Mouse (Mus musculus): Measurements from ENCODE around the gene Zfp106.

Zfp106 gene

GRCm38 (mm10) chr2:120544732-120545131 lies 18.9 kb downstream of the Zfp106 start:
- DNase-seq, result no peak

DNA sequence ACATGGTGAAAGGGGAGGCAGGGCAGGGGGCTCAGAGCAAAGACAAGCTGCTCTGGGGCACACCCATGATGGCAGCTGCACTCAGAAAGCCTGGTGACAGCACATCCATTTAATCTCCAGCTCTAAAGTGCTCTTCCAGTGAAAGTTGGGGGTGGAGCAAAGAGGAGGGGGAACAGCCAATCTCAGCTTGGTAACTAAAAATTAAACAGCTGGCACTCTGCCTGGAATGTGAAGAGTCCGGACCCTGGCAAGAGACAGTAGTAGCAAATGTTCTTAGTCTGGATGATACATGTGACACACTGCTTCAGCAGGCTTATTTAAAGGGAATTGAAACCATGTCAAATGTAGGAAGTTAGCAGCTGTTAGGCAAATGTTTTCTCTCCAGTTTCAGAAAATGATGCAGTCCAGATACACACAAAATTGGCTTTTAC lies 23.9 kb downstream of the Zfp106 start:
- DNase-seq, result no peak

DNA sequence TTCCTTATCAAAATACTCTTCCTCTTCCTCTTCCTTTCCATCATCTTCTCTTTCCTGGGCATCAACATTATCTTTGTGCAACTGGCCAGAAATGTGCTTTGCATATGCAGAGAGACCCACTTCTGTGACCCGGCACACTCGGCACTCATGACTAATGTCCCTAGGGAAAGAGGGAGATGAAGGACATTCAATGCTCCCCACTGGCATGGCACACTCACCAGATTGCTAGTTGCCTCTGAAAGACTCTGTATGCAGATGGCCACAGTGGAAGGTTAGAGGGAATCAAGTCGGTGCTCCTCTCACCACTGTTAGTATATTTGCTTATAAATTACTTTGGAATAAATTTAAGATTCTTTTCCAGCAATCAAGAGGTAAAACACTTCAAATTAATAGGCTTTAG lies 24.3 kb downstream of the Zfp106 start:
- DNase-seq, result no peak

GRCm38 (mm10) chr2:120531223-120531622 lies 32.4 kb downstream of the Zfp106 start:
- no peak for DNase-seq

- DNase-seq, result no peak
Measured at GRCm38 (mm10) chr2:120529531-120529930, 34.1 kb downstream of the Zfp106 start.

- no peak for DNase-seq
Measured at GRCm38 (mm10) chr2:120526771-120527170, 36.9 kb downstream of the Zfp106 start.

DNA sequence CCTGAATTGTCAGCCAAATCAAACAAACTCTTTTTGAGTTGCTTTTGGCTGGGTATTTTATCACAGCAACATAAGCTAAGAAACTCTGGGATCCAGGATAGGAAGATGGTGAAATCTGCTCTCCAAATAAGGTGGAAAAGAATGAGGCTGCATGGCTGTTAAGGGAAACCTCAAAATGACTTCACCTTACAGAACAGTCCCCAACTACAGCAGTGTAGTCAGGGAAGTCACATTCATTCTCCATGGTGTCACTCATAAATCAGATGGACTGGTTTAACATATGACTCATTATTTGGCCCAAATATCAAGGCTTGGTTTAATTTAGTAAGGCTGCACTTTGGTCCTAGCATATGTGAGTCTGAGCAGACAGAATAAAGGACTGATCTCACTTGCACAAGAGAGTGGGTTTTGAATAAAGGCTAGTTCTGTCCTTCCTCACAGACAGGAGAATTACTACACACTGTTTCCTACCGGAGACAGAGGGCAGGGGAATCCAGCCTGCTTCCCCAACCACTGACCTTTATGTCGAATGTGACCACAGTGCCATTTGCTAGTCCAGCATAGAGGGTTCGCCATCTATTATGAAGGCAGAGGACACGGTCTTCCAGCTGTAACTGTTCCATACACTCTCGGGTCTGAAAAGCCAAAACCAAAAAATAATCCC lies 45.0 kb downstream of the Zfp106 start:
- DNase-seq, result no peak

DNA sequence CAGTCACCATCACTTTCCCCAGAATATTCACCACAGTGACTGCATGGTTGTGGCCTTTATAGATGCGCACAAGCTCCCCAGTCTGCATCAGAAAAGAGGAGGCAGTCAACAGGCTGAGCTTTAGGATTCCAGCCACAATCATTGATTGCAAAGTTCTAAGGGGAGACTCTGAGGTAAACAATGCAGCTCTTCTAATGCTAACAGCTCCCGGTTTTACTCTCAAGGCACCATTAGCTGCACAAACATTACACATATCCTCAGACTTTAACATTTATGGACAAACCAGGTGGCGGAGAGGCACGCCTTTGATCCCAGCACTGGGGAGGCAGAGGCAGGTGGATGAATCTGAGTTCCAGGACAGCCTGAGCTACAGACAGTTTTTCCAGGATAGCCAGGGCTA lies 49.5 kb downstream of the Zfp106 start:
- no peak for DNase-seq

GRCm38 (mm10) chr2:120503992-120504391 lies 59.7 kb downstream of the Zfp106 start:
- DNase-seq, result peak; percentile 63

GRCm38 (mm10) chr2:120503094-120503493 lies 60.5 kb downstream of the Zfp106 start:
- DNase-seq, result peak; percentile 50

- DNase-seq, result peak; percentile 67
Measured at GRCm38 (mm10) chr2:120502605-120502990, 61.0 kb downstream of the Zfp106 start.

DNA sequence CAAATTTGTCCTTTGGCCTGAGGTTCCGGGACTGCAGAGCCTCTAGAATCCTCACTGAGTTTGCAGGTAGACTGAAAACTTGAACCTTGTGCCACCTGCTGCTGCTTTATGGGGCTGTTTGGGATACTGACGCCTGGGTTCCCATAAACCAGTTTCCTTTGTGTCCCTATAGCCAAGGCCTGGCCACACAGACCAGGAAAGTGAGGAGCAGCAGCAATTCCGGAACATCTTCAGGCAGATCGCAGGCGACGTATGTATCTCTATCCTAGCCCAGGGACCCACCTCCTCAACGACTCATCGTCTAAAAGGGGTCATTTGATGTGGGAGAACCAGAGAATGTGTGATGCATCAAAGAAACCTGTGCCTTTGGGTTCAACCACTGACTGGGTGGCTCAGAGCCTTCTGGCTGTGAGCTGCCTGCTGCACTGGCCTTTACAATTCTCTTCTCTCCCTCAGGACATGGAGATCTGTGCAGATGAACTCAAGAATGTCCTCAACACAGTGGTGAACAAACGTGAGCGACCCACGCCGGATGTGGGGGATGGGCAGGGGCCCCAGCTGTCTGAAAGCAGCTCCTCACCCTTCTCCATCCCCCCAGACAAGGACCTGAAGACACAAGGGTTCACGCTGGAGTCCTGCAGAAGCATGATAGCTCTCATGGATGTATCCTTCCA lies 61.6 kb downstream of the Zfp106 start:
- peak; percentile 96 for DNase-seq

- DNase-seq, result peak; percentile 70
Measured at GRCm38 (mm10) chr2:120501136-120501918, 62.3 kb downstream of the Zfp106 start.

DNA sequence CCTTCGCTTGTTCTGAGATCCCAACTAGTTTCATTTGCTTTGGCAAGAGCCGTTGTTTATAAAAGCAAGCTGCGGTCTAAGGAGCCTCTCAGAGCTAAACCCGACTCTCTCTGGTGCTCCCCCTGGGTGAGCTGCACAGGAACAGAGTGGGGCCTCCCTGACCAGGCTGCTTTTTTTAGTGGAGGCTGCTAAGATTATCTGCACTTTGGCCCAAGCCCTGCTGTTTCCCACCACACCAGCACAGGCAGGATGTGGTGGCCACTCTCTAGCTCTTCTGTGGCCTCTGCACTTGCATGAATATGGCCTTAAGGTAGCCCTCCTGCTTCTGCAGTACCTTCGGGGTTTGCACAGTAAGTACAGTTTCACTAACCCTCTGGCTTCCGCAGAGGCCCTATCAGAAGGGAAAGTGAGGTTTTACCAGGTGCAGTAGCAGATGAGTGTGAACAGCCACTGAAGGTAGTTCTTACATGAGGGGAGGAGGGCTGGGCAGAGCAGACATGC lies 63.6 kb downstream of the Zfp106 start:
- peak; percentile 88 for DNase-seq

GRCm38 (mm10) chr2:120496511-120496910 lies 67.1 kb downstream of the Zfp106 start:
- no peak for DNase-seq

- DNase-seq, result no peak
Measured at GRCm38 (mm10) chr2:120493254-120493653, 70.4 kb downstream of the Zfp106 start.

DNA sequence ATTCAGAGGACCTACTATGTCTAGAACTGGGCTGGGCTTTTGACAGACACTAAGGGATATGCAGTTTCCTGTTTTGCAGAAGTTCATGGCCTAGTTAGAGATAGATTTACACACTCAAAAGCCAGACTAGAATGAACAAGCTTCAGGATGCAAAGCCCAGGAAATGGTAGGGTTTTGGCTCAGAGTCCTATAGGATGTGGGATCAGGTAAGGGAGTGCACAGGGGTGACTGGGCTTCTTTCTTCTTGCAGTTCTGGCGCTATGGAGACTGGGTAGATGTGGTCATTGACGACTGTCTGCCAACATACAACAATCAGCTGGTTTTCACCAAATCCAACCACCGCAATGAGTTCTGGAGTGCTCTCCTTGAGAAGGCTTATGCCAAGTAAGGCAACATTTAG lies 79.4 kb downstream of the Zfp106 start:
- DNase-seq, result peak; percentile 52

GRCm38 (mm10) chr2:120482506-120483389 lies 80.9 kb downstream of the Zfp106 start:
- peak; percentile 77 for DNase-seq

GRCm38 (mm10) chr2:120481921-120482320 lies 81.7 kb downstream of the Zfp106 start:
- DNase-seq, result no peak

- peak; percentile 88 for DNase-seq
Measured at GRCm38 (mm10) chr2:120478600-120478999, 85.0 kb downstream of the Zfp106 start.

DNA sequence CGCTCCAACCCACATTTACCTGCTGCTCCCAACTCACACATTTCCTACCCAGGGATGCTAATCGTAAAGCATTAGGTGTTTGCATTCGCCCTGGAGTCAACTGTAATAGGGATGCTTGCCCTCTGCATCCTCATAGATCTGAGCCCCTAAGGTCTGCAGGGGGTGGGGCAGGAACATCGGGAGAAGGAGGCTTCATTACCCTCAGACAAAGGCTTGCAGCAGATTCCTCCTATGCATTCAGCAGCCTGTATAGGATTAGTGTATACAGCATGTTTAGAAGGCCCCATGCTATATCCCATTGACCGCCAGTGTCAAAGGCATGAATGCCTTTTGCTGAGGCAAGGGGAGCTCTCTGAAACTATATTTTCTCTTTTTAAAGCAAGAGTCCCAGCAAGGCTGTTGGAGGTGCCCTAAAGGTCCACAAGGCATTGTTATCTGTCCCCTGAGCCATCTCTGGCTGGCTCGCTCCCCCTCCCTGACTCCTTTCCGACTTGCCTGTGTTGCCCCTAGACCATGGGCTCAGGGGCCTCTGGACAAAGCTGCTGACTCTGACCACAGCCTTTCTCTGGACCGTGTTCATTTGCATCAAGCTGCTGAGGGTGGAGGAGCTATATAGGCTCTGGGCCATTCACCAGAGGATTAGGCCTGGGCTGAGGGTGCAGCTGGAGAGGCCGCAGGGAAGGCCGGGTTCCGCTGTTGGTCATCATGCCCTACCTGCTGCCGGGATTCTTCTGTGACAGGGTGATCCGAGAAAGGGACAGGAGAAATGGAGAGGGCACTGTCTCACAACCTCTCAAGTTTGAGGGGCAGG lies 87.2 kb downstream of the Zfp106 start:
- DNase-seq, result no peak

- DNase-seq, result no peak
Measured at GRCm38 (mm10) chr2:120470856-120471255, 92.8 kb downstream of the Zfp106 start.
